Mouse (Mus musculus) liver, embryonic 16.5 days (tissue): ENCODE measurements at regions not wholly inside any gene's neighbourhood (a gene's known extent, or its start where the extent isn't known, plus 50 kb on each side); places are given as distances from the start of the nearest gene placed in this dataset.

ENCODE experiments used
- ATAC-seq: fragments of 200-750 bp; cut with Nextera tagmentation; 2 replicates; pipeline ENCODE4 v1.8.0; 2017; ENCODE audit warnings: low read depth, mild to moderate bottlenecking, moderate number of reproducible peaks, moderate library complexity
- H3K27ac ChIP-seq: fragments of 300-500 bp; sonication (generic); 2 replicates; pipeline ENCODE4 v1.5.1; 2014; ENCODE audit warnings: mild to moderate bottlenecking, low read length
- H3K27me3 ChIP-seq: fragments of 300-500 bp; sonication (generic); 2 replicates; pipeline ENCODE4 v1.6.1; 2014; ENCODE audit warnings: low read depth, low read length, mixed read lengths; ENCODE audit not compliant: control insufficient read depth, insufficient read depth
- H3K36me3 ChIP-seq: fragments of 300-500 bp; sonication (generic); 2 replicates; pipeline ENCODE4 v1.6.1; 2014; ENCODE audit warnings: mild to moderate bottlenecking; ENCODE audit not compliant: control insufficient read depth, insufficient read depth
- H3K4me1 ChIP-seq: fragments of 300-500 bp; sonication (generic); 2 replicates; pipeline ENCODE4 v1.6.1; 2014; ENCODE audit warnings: low read depth, low read length, mixed read lengths; ENCODE audit not compliant: control insufficient read depth
- H3K4me2 ChIP-seq: fragments of 300-500 bp; sonication (generic); 2 replicates; pipeline ENCODE4 v1.6.1; 2014; ENCODE audit warnings: low read depth, low read length, mixed read lengths
- H3K4me3 ChIP-seq: fragments of 300-500 bp; sonication (generic); 2 replicates; pipeline ENCODE4 v1.5.1; 2014; ENCODE audit warnings: low read depth, mild to moderate bottlenecking, low read length
- H3K9ac ChIP-seq: fragments of 300-500 bp; sonication (generic); 2 replicates; pipeline ENCODE4 v1.6.1; 2014; ENCODE audit warnings: low read depth, low read length
- H3K9me3 ChIP-seq: fragments of 300-500 bp; sonication (generic); replicated peaks from 2 replicates; pipeline ENCODE4 v1.6.1; 2016; ENCODE audit warnings: low read length; ENCODE audit not compliant: control insufficient read depth
- WGBS: fragments of 180-500 bp; shearing (Covaris S2); extraction: QIAGEN DNeasy Blood & Tissue Kit; methylation state at CpG from one replicate; pipeline ENCODE4 v1.1.7; 2014; ENCODE audit not compliant: insufficient replicate concordance; 5-methylcytosine and 5-hydroxymethylcytosine counted together

GRCm38 (mm10) chr11:19785110-19785509 lies 139.1 kb upstream of the Spred2 start:
- Histone ChIP-seq H3K27ac (no peak overlapping the region), H3K9ac (no peak overlapping the region), H3K36me3 (no peaks in the 10 kb centered on the region), H3K4me3 (no peak overlapping the region), H3K9me3 (no peaks in the 10 kb centered on the region), H3K4me2 (no peak overlapping the region), H3K27me3 (no peaks in the 10 kb centered on the region), H3K4me1 (no peaks in the 10 kb centered on the region)
- ATAC-seq: no peak
- WGBS: 67% methylated on average over 14 of the region's 14 CpGs

- ATAC-seq: no peak
- H3K27me3 ChIP-seq: no peaks in the 10 kb centered on the region
- 53% methylated on average over 4 of the region's 4 CpGs for WGBS
- H3K36me3 ChIP-seq: no peaks in the 10 kb centered on the region
- no peak overlapping the region for H3K4me2 ChIP-seq
- H3K9me3 ChIP-seq: no peaks in the 10 kb centered on the region
- H3K4me3 ChIP-seq: no peak overlapping the region
- no peak overlapping the region for H3K27ac ChIP-seq
- no peak overlapping the region for H3K9ac ChIP-seq
- H3K4me1 ChIP-seq: no peaks in the 10 kb centered on the region
Measured at GRCm38 (mm10) chr11:19796950-19797670, 127.1 kb upstream of the Spred2 start.

- no peak overlapping the region for H3K4me2 ChIP-seq
- 57% methylated on average over 7 of the region's 7 CpGs for WGBS
- no peak overlapping the region for H3K27ac ChIP-seq
- H3K9me3 ChIP-seq: no peaks in the 10 kb centered on the region
- H3K4me1 ChIP-seq: no peaks in the 10 kb centered on the region
- H3K9ac ChIP-seq: no peak overlapping the region
- ATAC-seq: no peak
- H3K36me3 ChIP-seq: no peaks in the 10 kb centered on the region
- no peaks in the 10 kb centered on the region for H3K27me3 ChIP-seq
- no peak overlapping the region for H3K4me3 ChIP-seq
Measured at GRCm38 (mm10) chr11:19809359-19809758, 114.8 kb upstream of the Spred2 start.

GRCm38 (mm10) chr11:19811271-19811991 lies 112.7 kb upstream of the Spred2 start:
- Histone ChIP-seq H3K9me3 (no peaks in the 10 kb centered on the region), H3K9ac (no peak overlapping the region), H3K4me2 (no peak overlapping the region), H3K4me1 (no peaks in the 10 kb centered on the region), H3K27me3 (no peaks in the 10 kb centered on the region), H3K27ac (no peak overlapping the region), H3K36me3 (no peaks in the 10 kb centered on the region), H3K4me3 (no peak overlapping the region)
- ATAC-seq: no peak
- 40% methylated on average over 11 of the region's 12 CpGs for WGBS

- H3K4me1 ChIP-seq: no peaks in the 10 kb centered on the region
- ATAC-seq: no peak
- no peaks in the 10 kb centered on the region for H3K27me3 ChIP-seq
- H3K36me3 ChIP-seq: no peaks in the 10 kb centered on the region
- H3K4me2 ChIP-seq: no peak overlapping the region
- no peaks in the 10 kb centered on the region for H3K9me3 ChIP-seq
- 30% methylated on average over 10 of the region's 10 CpGs for WGBS
- no peak overlapping the region for H3K4me3 ChIP-seq
- no peak overlapping the region for H3K27ac ChIP-seq
- H3K9ac ChIP-seq: no peak overlapping the region
Measured at GRCm38 (mm10) chr11:19811992-19812690, 112.0 kb upstream of the Spred2 start.

- 59% methylated on average over 7 of the region's 7 CpGs for WGBS
- H3K27me3 ChIP-seq: no peaks in the 10 kb centered on the region
- H3K4me2 ChIP-seq: no peak overlapping the region
- no peak overlapping the region for H3K9ac ChIP-seq
- H3K4me1 ChIP-seq: no peaks in the 10 kb centered on the region
- no peaks in the 10 kb centered on the region for H3K36me3 ChIP-seq
- no peaks in the 10 kb centered on the region for H3K9me3 ChIP-seq
- no peak overlapping the region for H3K27ac ChIP-seq
- no peak overlapping the region for H3K4me3 ChIP-seq
- no peak for ATAC-seq
Measured at GRCm38 (mm10) chr11:19813549-19813948, 110.6 kb upstream of the Spred2 start.

- no peaks in the 10 kb centered on the region for H3K9me3 ChIP-seq
- no peak for ATAC-seq
- no peaks in the 10 kb centered on the region for H3K36me3 ChIP-seq
- no peaks in the 10 kb centered on the region for H3K4me1 ChIP-seq
- no peak overlapping the region for H3K4me3 ChIP-seq
- 62% methylated on average over 5 of the region's 5 CpGs for WGBS
- no peak overlapping the region for H3K27ac ChIP-seq
- no peak overlapping the region for H3K9ac ChIP-seq
- no peaks in the 10 kb centered on the region for H3K27me3 ChIP-seq
- H3K4me2 ChIP-seq: no peak overlapping the region
Measured at GRCm38 (mm10) chr11:19822991-19823390, 101.2 kb upstream of the Spred2 start.

- Histone ChIP-seq H3K27ac (no peak overlapping the region), H3K9me3 (no peaks in the 10 kb centered on the region), H3K4me3 (no peak overlapping the region), H3K36me3 (no peaks in the 10 kb centered on the region), H3K9ac (no peak overlapping the region), H3K4me2 (no peak overlapping the region), H3K27me3 (no peaks in the 10 kb centered on the region), H3K4me1 (no peaks in the 10 kb centered on the region)
- WGBS: 1% methylated on average over 3 of the region's 3 CpGs
- ATAC-seq: no peak
Measured at GRCm38 (mm10) chr11:19823461-19823895, 100.7 kb upstream of the Spred2 start.
